Mouse (Mus musculus): ENCODE data around the gene Hist1h2bc.

Gene Hist1h2bc

DNA sequence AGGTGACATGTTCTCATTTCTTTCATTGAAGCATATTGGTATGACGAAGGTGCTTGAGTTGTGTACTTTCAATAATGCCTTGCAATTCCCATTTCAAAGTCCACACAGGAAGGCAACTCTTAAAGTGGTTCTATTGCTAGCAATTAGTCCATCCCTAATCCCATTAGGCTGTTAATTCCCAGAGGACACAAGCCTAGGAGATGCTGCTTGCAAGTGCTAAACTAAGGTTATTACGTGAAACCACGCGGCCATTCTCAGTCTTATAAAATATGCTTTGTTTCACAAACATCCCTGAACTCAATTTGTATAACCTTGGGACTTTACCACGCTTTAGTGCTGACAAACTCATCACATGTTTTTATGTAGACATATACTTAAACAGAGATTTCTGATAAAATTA is 53.1 kb downstream of the Hist1h2bc start:
- DNase-seq (ENCODE audit: low spot score) = no peak

DNA sequence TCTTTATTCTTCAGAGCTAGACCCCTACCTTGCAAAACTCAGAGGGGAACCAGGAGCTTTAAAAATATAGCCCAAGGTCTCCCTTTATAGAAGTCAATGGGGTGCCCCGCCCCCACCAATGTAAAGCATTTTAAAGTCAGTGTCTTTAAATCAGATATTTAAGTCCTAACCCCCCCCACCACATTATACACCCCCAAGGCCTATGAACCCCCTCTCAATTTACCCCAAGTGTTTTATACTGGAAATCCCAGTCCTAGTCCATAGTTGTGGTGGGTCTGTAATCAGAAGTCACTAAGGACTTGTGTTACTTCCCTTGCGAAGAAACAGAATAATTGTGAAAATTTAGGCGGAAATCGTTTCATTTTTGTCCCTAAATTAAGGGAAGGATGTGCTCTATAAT is 54.0 kb downstream of the Hist1h2bc start:
- DNase-seq (ENCODE audit: low spot score) = no peak

DNA sequence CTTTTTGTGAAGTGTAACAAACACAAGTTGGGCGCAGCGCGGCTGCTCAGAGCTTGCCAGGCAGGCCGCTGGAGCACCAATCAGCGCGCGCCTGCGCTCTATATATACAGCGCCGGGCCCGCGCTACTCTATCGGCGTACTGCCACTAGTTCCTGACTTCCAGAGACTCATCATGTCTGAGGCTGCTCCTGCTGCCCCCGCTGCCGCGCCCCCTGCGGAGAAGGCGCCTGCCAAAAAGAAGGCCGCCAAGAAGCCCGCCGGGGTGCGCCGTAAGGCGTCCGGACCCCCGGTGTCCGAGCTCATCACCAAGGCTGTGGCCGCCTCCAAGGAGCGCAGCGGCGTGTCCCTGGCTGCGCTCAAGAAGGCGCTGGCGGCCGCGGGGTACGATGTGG is 54.7 kb downstream of the Hist1h2bc start, which contains the start of gene Hist1h1c:
Hist1h1c (plus strand) TSS at position 132 of the 392 bp plus-strand sequence.
- DNase-seq (ENCODE audit: low spot score) = peak; percentile 92

DNA sequence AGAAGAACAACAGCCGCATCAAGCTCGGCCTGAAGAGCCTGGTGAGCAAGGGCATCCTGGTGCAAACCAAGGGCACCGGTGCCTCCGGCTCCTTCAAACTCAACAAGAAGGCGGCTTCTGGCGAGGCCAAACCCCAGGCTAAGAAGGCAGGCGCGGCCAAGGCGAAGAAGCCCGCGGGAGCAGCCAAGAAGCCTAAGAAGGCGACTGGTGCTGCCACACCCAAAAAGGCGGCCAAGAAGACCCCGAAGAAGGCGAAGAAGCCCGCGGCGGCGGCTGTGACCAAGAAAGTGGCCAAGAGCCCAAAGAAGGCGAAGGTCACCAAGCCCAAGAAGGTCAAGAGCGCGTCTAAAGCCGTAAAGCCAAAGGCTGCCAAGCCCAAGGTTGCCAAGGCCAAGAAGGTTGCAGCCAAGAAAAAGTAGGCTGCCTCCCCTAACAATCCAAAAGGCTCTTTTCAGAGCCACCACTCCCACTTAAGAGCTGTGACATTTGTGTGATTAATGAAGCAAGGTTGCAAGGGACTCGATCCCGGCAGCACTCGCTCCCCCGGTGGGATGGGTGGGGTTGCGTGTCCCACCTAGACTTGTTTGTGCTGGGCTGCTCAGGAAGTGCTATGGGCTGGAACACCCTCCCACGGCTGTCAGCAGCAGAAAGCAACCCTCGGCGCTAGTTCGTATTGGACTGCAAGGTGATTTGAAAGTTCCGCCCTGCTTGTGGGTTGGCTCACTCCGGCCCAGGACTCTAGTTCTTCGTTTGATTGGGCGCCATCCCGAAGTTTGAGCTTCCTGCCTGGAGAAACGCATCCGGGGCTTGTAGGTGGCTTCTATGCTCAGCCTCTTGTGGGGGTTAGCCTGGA is 55.3 kb downstream of the Hist1h2bc start:
- DNase-seq (ENCODE audit: low spot score) = peak; percentile 93

DNA sequence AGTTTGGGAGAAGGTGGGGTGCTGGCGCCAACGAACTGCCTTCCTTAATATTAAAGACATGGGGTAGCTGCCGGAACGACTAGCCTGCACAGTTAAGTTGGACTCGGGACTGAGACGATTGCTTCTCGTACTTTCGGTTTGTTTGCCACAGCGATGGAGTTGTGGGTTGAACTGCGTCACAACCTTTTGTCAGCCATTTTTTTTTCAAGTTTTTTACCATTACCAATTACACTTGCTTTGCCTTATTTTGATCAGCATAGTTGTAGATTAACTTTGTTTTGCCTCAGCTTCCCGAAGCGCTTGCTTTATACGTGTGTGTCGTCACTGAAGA is 55.9 kb downstream of the Hist1h2bc start:
- no peak for DNase-seq (ENCODE audit: low spot score)

DNA sequence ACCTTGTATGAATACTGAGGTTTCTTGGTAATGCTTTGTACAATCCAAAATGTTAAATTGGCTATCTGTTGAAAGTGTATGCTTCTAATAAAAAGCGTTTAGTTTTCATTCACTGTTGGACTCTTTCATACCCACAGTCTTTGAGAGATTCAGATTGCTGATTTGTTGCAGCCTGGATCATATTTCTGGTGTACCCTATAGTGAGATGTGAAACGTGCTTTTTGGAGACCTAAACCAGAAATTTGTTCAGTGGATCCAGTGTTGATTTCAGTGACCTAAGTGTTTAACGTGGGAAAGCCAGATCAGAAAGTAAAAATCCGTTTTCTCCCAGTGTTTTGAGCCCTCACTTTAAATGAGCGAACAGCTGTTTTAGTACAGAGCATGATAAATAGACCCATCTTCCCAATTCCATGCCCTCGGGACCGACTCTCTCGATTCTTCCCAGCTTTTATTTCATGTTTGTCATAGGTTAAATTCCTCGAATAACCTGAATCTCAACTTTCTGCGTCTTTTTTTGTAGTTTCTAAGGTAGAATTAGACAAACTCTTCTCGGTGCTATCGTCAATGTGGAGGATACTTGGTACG is 56.3 kb downstream of the Hist1h2bc start:
- no peak for DNase-seq (ENCODE audit: low spot score)

DNA sequence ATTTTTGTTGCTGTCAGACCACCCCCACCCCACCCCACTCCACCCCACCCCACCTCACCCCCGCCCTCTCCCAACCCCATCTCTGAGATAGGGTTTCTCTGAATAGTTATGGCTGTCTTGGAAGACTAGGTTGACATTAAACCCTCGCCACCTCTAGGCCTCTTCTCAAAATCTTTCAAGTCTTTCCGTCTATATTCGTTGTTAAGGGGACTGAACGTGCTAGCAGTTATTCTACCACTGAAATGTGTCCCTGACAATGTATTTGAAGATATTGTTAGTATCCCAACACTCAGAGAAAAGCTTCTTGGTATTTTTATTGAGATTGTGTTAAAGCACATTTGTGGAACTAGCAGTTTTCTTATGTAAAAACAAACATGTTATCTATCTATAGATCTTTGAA is 56.9 kb downstream of the Hist1h2bc start:
- DNase-seq (ENCODE audit: low spot score) = no peak

DNA sequence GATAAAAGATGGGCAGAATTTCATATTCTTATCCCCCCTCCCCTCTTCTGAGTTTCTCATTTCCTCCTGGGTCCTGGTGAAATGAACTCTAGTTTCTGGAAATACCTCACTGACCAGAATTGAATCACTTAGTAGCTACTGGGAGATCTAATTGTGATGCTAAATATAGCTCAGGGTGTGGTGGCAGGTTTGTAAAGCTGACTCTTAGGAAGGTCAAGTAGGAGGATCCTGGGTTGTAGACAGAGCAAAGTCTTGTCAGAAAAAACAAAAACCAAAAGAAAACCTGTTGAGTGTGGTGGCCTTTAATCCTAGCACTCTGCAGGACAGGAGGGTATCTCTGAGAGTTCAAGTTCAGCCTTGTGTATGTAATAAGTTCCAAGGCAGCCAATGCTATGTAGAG is 58.0 kb downstream of the Hist1h2bc start:
- no peak for DNase-seq (ENCODE audit: low spot score)
